Mouse (Mus musculus): Measurements from ENCODE around the gene Zeb2. TPM values are rescaled to one million over a fixed set of nuclear protein-coding genes. Genes with fewer than 3 reads are reported as not detected.

The Zeb2 gene
- polyA plus RNA-seq, 2 experiments = 5.7 to 9.9 TPM

- 69% methylated on average over 4 of the region's 4 CpGs for WGBS (ENCODE audit: insufficient replicate concordance)
These were observed 165.5 kb downstream of the Zeb2 start for GRCm38 (mm10) chr2:44951651-44952213.

GRCm38 (mm10) chr2:44944689-44945088 lies 172.5 kb downstream of the Zeb2 start:
- Histone ChIP-seq H3K36me3 (replicated peaks; ENCODE audit: control insufficient read depth, insufficient read depth, low read depth) (no peaks in the 10 kb centered on the region), H3K4me1 (replicated peaks; ENCODE audit: control insufficient read depth in 2 of 2, insufficient read depth in 2 of 2, low read length in 1 of 2) (no peaks in the 10 kb centered on the region), H3K4me2 (ENCODE audit: low read depth) (no peak overlapping the region), H3K27ac (no peak overlapping the region), H3K9me3 (ENCODE audit: control insufficient read depth, low read length) (no peaks in the 10 kb centered on the region), H3K9ac (replicated peaks) (no peak overlapping the region), H3K4me3 (ENCODE audit: insufficient read depth in 1 of 2, low read depth in 2 of 2, low read length in 2 of 2) (no peak overlapping the region), H3K27me3 (ENCODE audit: control insufficient read depth, insufficient read depth, low read length) (no peaks in the 10 kb centered on the region)
- TF ChIP-seq CTCF (IDR thresholded peaks at IDR 0.05; ENCODE audit: low read depth) (no peak), EP300 (IDR thresholded peaks at IDR 0.05; ENCODE audit: low read depth) (no peak)
- no peak for ATAC-seq (ENCODE audit: insufficient read depth)
- WGBS (ENCODE audit: insufficient replicate concordance) = 90% methylated on average over 2 of the region's 2 CpGs
- no peak for DNase-seq (ENCODE audit: low read depth in 3 of 3, low spot score in 3 of 3)

More at GRCm38 (mm10) chr2:44951651-44952213, 165.5 kb downstream of the Zeb2 start:
- H3K27ac ChIP-seq = no peak overlapping the region
- peaks cover 31 to 32% of the 10 kb centered on the region in 2 experiments for H3K4me1 ChIP-seq (replicated peaks; ENCODE audit: control insufficient read depth in 2 of 2, insufficient read depth in 2 of 2, low read length in 1 of 2)
- DNase-seq (ENCODE audit: low read depth in 3 of 3, low spot score in 3 of 3) (no peak), ATAC-seq (ENCODE audit: insufficient read depth) (no peak)
- no peak overlapping the region for H3K4me2 ChIP-seq (ENCODE audit: low read depth)
- no peaks in the 10 kb centered on the region for H3K9me3 ChIP-seq (ENCODE audit: control insufficient read depth, low read length)
- no peak for TF ChIP-seq CTCF (IDR thresholded peaks at IDR 0.05; ENCODE audit: low read depth)
- TF ChIP-seq EP300 (IDR thresholded peaks at IDR 0.05; ENCODE audit: low read depth) = no peak
- H3K4me3 ChIP-seq (ENCODE audit: insufficient read depth in 1 of 2, low read depth in 2 of 2, low read length in 2 of 2) = no peak overlapping the region
- no peaks in the 10 kb centered on the region for H3K36me3 ChIP-seq (replicated peaks; ENCODE audit: control insufficient read depth, insufficient read depth, low read depth)
- H3K27me3 ChIP-seq (ENCODE audit: control insufficient read depth, insufficient read depth, low read length) = no peaks in the 10 kb centered on the region
- no peak overlapping the region for H3K9ac ChIP-seq (replicated peaks)

Small RNA genes within 50 kb of the gene (microRNA-seq; reads per million reads assigned to microRNA genes)
- gene Mir5129 = not detected

Other genes starting within 250 kb of the Zeb2 start
- gene Gtdc1, start 189.7 kb downstream of the Zeb2 start, polyA plus RNA-seq (2012; rRNA removed) = 3.3 and 5.8 TPM in 2 replicates
- 3.6 and 4.2 TPM in 2 replicates for gene Gtdc1, start 189.7 kb downstream of the Zeb2 start, polyA plus RNA-seq (2014; fragmentation: Nextera tagmentation; extraction: Ambion mirVana)